Mouse (Mus musculus) heart, postnatal 0 days (tissue): ENCODE measurements around the gene Iars2. TPM values are rescaled to one million over a fixed set of nuclear protein-coding genes. Genes with fewer than 3 reads are reported as not detected.

Source experiments
- ATAC-seq: fragments of 200-750 bp; cut with Nextera tagmentation; 2 replicates; pipeline ENCODE4 v1.8.0; 2017; ENCODE audit warnings: low read depth, moderate number of reproducible peaks, moderate library complexity; ENCODE audit not compliant: insufficient read depth
- DNase-seq: peaks from one replicate; pipeline ENCODE4 v3.0.0-alpha.2; 2016; ENCODE audit warnings: low spot score
- H3K27ac ChIP-seq: fragments of 300-500 bp; sonication (generic); 2 replicates; pipeline ENCODE4 v1.5.1; 2014; ENCODE audit warnings: low read depth, mild to moderate bottlenecking
- H3K27me3 ChIP-seq: fragments of 300-500 bp; sonication (generic); 2 replicates; pipeline ENCODE4 v1.6.1; 2014; ENCODE audit warnings: low read length, mixed read lengths; ENCODE audit not compliant: control insufficient read depth, insufficient read depth
- H3K36me3 ChIP-seq: fragments of 300-500 bp; sonication (generic); replicated peaks from 2 replicates; pipeline ENCODE4 v1.6.1; 2014; ENCODE audit warnings: low read length, mixed read lengths; ENCODE audit not compliant: control insufficient read depth, insufficient read depth
- H3K4me1 ChIP-seq: fragments of 300-500 bp; sonication (generic); 2 replicates; pipeline ENCODE4 v1.6.1; 2014; ENCODE audit warnings: antibody characterized with exemption; ENCODE audit not compliant: control insufficient read depth, insufficient read depth
- H3K4me2 ChIP-seq: fragments of 300-500 bp; sonication (generic); 2 replicates; pipeline ENCODE4 v1.6.1; 2014; ENCODE audit warnings: low read depth, mild to moderate bottlenecking, low read length, moderate library complexity
- H3K4me3 ChIP-seq: fragments of 300-500 bp; sonication (generic); 2 replicates; pipeline ENCODE4 v1.5.1; 2014; ENCODE audit warnings: low read depth, low read length
- H3K9ac ChIP-seq: fragments of 300-500 bp; sonication (generic); replicated peaks from 2 replicates; pipeline ENCODE4 v1.6.1; 2014; ENCODE audit warnings: low read depth, low read length, mixed read lengths
- H3K9me3 ChIP-seq: fragments of 300-500 bp; sonication (generic); replicated peaks from 2 replicates; pipeline ENCODE4 v1.6.1; 2016; ENCODE audit warnings: low read length; ENCODE audit not compliant: control insufficient read depth
- CTCF ChIP-seq: IDR thresholded peaks from 2 replicates; pipeline ENCODE4 v1.5.1; 2016; ENCODE audit warnings: antibody characterized with exemption, control low read depth, low read depth
- EP300 ChIP-seq: IDR thresholded peaks from 2 replicates; pipeline ENCODE4 v1.6.1; 2016; ENCODE audit warnings: antibody characterized with exemption, low read depth
- WGBS: fragments of 180-500 bp; shearing (Covaris S2); extraction: QIAGEN DNeasy Blood & Tissue Kit; methylation state at CpG from one replicate; pipeline ENCODE4 v1.1.7; 2014; 5-methylcytosine and 5-hydroxymethylcytosine counted together
- polyA plus RNA-seq: library from polyadenylated mRNA; unstranded; fragments of >200 nt; fragmentation: Nextera tagmentation; extraction: Ambion mirVana; gene quantifications from 2 replicates; pipeline ENCODE4 v1.2.1, GENCODE M21; 2015
- total RNA-seq: library from RNA; depleted of rRNA; stranded (reverse); fragments of >200 nt; gene quantifications from 2 replicates; pipeline ENCODE4 v1.2.3, GENCODE M21; 2014; ENCODE audit warnings: low replicate concordance

Iars2 gene
- total and polyA plus RNA-seq, 2 experiments from 2014 or later, result 38.9 to 102 TPM

DNA sequence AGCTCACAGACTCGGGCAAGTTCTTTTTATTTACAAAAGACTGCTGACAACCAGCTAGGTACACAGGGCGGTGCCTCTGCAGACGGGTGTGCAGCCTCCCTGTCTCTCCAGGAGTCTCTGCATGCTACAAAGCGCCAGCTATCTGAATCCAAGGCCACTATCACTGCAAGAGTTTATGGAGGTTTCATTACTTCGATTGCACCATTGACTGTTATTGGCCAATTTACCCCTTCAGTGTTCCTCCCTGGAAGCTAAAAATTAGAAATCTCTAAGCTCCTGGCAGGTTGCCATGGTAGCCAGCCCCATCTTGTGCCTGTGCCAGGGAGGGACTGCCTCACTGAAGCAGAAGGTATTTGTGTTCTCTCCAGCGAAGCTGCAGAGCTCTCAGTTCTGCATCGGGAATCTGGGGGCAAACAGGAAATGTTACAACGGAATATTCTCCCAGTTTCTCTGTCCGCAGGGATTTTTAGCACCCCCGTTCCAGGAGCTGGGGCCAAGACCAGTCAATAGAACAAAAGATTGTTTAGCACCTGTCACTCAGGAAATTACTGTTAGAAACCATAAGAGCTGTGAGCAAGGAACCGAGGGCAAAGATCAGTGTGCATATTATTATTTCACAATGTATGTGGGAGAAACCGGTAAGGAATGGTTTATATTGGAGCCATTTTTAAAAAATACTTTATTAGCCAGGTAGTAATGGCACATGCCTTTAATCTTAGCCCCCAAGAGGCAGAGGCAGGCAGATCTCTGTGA, 75.9 kb downstream of the Iars2 start:
- WGBS, result 36% methylated on average over 12 of the region's 12 CpGs
- H3K27me3 ChIP-seq, result no peaks in the 10 kb centered on the region
- H3K4me3 ChIP-seq, result no peak overlapping the region
- no peak overlapping the region for H3K4me2 ChIP-seq
- H3K9me3 ChIP-seq, result no peaks in the 10 kb centered on the region
- peak; percentile 20 for DNase-seq
- no peak overlapping the region for H3K9ac ChIP-seq
- TF ChIP-seq CTCF (no peak), EP300 (no peak)
- peaks cover 6% of the 10 kb centered on the region for H3K4me1 ChIP-seq
- no peak; the same call in 1 of the 2 replicates for ATAC-seq
- H3K36me3 ChIP-seq, result peaks cover 62% of the 10 kb centered on the region
- H3K27ac ChIP-seq, result 0 out of 2 replicates have a peak overlapping the region, but pooled peaks have one; percentile 4

DNA sequence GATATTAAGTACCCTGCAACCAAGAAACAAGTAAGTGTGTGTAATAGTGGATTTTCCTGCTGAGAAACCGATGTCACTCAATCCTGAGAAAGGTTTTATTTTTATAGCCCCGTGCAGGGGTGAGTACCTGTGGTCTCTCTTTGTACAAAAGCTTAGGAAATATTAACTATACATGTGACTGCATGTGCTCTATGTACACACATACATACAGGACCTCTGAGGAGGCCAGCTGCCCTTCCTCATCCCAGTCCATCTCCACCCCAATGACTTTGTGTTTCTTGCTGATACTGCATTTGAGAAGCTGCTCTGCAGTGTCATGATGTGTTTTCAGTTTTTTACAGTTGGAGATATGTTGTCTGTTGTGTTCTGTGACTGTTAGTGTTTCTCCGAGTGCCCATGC, 76.8 kb downstream of the Iars2 start:
- Histone ChIP-seq H3K4me1 (peaks cover 6% of the 10 kb centered on the region), H3K27me3 (no peaks in the 10 kb centered on the region), H3K9me3 (no peaks in the 10 kb centered on the region), H3K9ac (no peak overlapping the region), H3K36me3 (peaks cover 69% of the 10 kb centered on the region), H3K27ac (no peak overlapping the region), H3K4me3 (no peak overlapping the region), H3K4me2 (no peak overlapping the region)
- TF ChIP-seq EP300 (no peak), CTCF (no peak)
- 89% methylated on average over 3 of the region's 3 CpGs for WGBS
- ATAC-seq (no peak), DNase-seq (no peak)

DNA sequence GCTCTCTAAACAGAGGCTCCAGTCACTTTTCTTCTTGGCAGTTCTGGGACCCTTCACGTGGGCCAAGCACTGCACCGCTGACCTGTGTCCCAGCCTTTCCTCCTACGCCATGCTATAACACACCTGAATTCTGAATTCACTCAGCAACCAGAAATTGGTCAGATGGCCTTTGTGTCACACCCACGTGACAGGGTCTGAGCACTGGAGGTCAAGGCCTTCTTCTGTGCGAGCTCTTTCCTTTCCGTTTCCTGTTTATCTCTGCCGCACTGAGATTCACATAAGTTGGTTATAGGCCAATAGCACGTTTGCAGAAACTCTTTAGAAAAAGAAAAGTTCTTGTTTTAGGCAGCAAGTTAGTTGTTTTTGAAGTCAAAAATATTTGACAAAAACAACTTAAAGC, 80.5 kb downstream of the Iars2 start:
- Histone ChIP-seq H3K27ac (no peak overlapping the region), H3K4me3 (no peak overlapping the region), H3K9ac (no peak overlapping the region), H3K4me1 (peaks cover 6% of the 10 kb centered on the region), H3K36me3 (peaks cover 80% of the 10 kb centered on the region), H3K9me3 (no peaks in the 10 kb centered on the region), H3K27me3 (no peaks in the 10 kb centered on the region), H3K4me2 (no peak overlapping the region)
- ATAC-seq, result no peak
- 80% methylated on average over 8 of the region's 8 CpGs for whole genome bisulfite sequencing
- no peak for DNase-seq
- TF ChIP-seq CTCF (no peak), EP300 (no peak)

DNA sequence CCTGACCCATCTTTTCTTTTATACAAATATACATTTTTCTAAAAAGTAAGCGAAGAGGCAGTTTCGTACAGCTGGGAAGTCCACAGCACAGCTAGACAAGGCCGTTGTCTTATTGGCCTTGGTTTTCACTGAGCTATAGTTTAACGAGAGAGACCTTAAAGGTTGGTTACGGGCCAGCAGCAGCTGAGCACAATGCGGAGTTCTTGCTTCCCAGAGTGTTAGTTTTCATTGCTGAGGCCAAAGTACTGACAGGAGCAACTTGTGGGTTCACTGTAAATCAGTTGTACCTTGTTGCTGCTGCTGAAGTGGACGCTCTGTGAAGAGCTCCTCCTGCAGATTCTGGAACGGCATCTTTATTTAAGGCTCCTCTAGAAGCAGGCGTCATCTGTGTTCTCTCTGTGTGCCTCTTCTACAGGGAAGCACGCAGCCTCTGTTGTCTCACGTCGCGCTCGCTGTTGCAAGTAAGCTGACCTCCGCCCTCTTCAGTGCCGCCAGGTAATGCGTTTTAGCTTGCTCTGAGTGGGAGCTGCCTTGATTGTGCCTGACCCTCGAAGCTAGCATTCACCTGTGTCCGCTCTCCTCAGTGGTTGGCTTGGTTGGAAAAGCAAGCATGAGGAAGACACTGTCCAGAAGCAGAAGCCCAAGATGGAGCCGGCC, 81.6 kb downstream of the Iars2 start:
- no peak overlapping the region for H3K27ac ChIP-seq
- no peak for DNase-seq
- H3K9me3 ChIP-seq, result no peaks in the 10 kb centered on the region
- no peaks in the 10 kb centered on the region for H3K4me1 ChIP-seq
- H3K4me3 ChIP-seq, result no peak overlapping the region
- ATAC-seq, result no peak
- H3K9ac ChIP-seq, result no peak overlapping the region
- H3K4me2 ChIP-seq, result no peak overlapping the region
- TF ChIP-seq EP300, result no peak
- TF ChIP-seq CTCF, result no peak
- H3K36me3 ChIP-seq, result peaks cover 83% of the 10 kb centered on the region
- 90% methylated on average over 20 of the region's 20 CpGs for WGBS
- no peaks in the 10 kb centered on the region for H3K27me3 ChIP-seq

DNA sequence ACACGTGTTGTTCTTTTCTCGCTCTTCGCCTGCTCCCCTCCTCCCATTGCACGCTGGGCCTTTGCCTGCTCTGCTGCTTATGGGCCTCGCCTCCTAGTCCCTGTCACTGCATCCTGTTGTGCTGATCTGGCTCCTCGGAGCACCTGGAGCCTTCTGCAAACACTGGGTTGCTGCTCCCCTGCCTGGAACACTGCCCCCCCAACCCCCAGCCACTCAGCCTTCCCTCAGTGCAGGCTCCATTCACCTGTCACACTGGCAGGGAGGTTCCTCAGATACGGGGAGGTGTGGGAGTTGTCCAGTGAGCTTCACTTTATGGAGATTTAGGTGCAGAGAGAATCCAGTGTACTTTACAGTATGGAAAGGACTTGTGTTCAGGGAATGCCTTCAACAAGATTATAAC, 83.7 kb downstream of the Iars2 start:
- H3K27ac ChIP-seq, result no peak overlapping the region
- no peak for ATAC-seq
- no peak overlapping the region for H3K4me3 ChIP-seq
- WGBS, result 75% methylated on average over 7 of the region's 7 CpGs
- H3K27me3 ChIP-seq, result no peaks in the 10 kb centered on the region
- DNase-seq, result no peak
- TF ChIP-seq EP300, result no peak
- TF ChIP-seq CTCF, result no peak
- H3K36me3 ChIP-seq, result peaks cover 85% of the 10 kb centered on the region
- no peaks in the 10 kb centered on the region for H3K9me3 ChIP-seq
- no peak overlapping the region for H3K9ac ChIP-seq
- H3K4me1 ChIP-seq, result no peaks in the 10 kb centered on the region
- H3K4me2 ChIP-seq, result no peak overlapping the region

DNA sequence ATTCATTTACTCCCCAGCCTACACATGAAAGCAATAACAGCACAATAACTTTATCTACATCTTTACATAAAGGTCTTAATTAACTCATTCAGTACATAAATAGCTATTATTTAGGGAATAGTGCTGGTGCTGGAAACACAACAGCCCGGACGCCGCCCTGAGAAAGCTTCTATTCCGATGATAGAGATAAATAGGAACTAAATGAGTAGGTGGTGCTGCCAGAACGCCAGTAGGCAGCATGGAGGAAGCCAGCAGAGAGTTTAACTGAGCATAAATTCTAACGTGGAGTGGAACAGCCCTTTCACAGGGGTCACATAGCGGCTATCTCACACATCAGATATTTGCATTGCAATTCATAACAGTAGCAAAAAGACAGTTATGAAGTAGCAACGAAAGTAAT, 86.2 kb downstream of the Iars2 start:
- Histone ChIP-seq H3K27ac (no peak overlapping the region), H3K4me1 (no peaks in the 10 kb centered on the region), H3K27me3 (no peaks in the 10 kb centered on the region), H3K36me3 (peaks cover 83% of the 10 kb centered on the region), H3K4me2 (no peak overlapping the region), H3K4me3 (no peak overlapping the region), H3K9me3 (no peaks in the 10 kb centered on the region), H3K9ac (no peak overlapping the region)
- no peak for DNase-seq
- TF ChIP-seq CTCF (no peak), EP300 (no peak)
- 84% methylated on average over 8 of the region's 8 CpGs for WGBS
- no peak for ATAC-seq
